Mouse (Mus musculus) neural tube, embryonic 15.5 days (tissue): Measurements from ENCODE around the gene Nmd3. TPM values are rescaled to one million over a fixed set of nuclear protein-coding genes. Genes with fewer than 3 reads are reported as not detected.
A peak's percentile ranks its signal among the peaks of the same experiment; 100 is the strongest.

ENCODE experiments used
- ATAC-seq: fragments of 200-750 bp; cut with Nextera tagmentation; 2 replicates; pipeline ENCODE4 v1.8.0; 2017; ENCODE audit warnings: mild to moderate bottlenecking, moderate TSS enrichment, moderate library complexity; ENCODE audit not compliant: low FRiP score
- H3K27ac ChIP-seq: fragments of 300-500 bp; sonication (generic); replicated peaks from 2 replicates; pipeline ENCODE4 v1.5.1; 2015; ENCODE audit warnings: mild to moderate bottlenecking, inconsistent platforms
- H3K27me3 ChIP-seq: fragments of 300-500 bp; sonication (generic); replicated peaks from 2 replicates; pipeline ENCODE4 v1.6.1; 2015; ENCODE audit warnings: inconsistent platforms
- H3K36me3 ChIP-seq: fragments of 300-500 bp; sonication (generic); 2 replicates; pipeline ENCODE4 v1.6.1; 2015; ENCODE audit warnings: inconsistent platforms
- H3K4me1 ChIP-seq: fragments of 300-500 bp; sonication (generic); 2 replicates; pipeline ENCODE4 v1.6.1; 2015; ENCODE audit warnings: inconsistent platforms
- H3K4me2 ChIP-seq: fragments of 300-500 bp; sonication (generic); 2 replicates; pipeline ENCODE4 v1.6.1; 2015; ENCODE audit warnings: inconsistent platforms, mild to moderate bottlenecking, moderate library complexity
- H3K4me3 ChIP-seq: fragments of 300-500 bp; sonication (generic); replicated peaks from 2 replicates; pipeline ENCODE4 v1.5.1; 2015; ENCODE audit warnings: mild to moderate bottlenecking, inconsistent platforms
- H3K9ac ChIP-seq: fragments of 300-500 bp; sonication (generic); replicated peaks from 2 replicates; pipeline ENCODE4 v1.6.1; 2015; ENCODE audit warnings: mild to moderate bottlenecking, inconsistent platforms
- H3K9me3 ChIP-seq: fragments of 300-500 bp; sonication (generic); replicated peaks from 2 replicates; pipeline ENCODE4 v1.6.1; 2016; ENCODE audit warnings: inconsistent platforms
- WGBS: fragments of 180-500 bp; shearing (Covaris S2); methylation state at CpG from one replicate; pipeline ENCODE4 v1.1.7; 2015; ENCODE audit warnings: mixed read lengths; 5-methylcytosine and 5-hydroxymethylcytosine counted together
- polyA plus RNA-seq: library from polyadenylated mRNA; unstranded; fragments of >200 nt; fragmentation: Nextera tagmentation; extraction: Ambion mirVana; gene quantifications from 2 replicates; pipeline ENCODE4 v1.2.1, GENCODE M21; 2015

Gene Nmd3
- polyA plus RNA-seq, 1 experiment from 2014 or later = 97.0 TPM

- no peak for ATAC-seq
- Histone ChIP-seq H3K4me1 (no peaks in the 10 kb centered on the region), H3K27me3 (no peaks in the 10 kb centered on the region), H3K9ac (no peak overlapping the region), H3K4me3 (no peak overlapping the region), H3K9me3 (no peaks in the 10 kb centered on the region), H3K36me3 (peaks cover 25% of the 10 kb centered on the region; the same call in 1 of the 2 replicates), H3K4me2 (no peak overlapping the region), H3K27ac (no peak overlapping the region)
- WGBS = 92% methylated on average over 21 of the region's 21 CpGs
Observed at GRCm38 (mm10) chr3:69763630-69764565, 42.1 kb downstream of the Nmd3 start.

DNA sequence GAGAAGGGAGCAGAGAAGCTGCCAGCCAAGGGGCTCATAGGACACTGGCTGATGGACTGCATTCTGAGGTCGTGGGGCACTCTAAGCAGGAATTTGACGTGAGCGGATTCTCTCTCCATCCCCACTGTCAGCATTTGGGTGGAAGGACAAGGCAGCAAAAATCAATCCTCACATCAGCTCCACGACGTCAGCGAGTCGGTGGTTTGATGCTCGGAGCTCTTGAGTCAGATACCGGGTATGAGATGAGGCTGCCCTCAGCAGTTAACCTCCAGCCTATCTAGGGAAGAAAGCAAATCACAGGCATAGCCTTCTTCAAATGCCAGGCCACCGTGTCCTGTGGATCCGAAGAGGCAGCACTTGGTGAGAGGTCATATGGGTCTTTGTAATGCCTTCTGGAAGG lies 43.4 kb downstream of the Nmd3 start:
- Histone ChIP-seq H3K4me3 (no peak overlapping the region), H3K36me3 (peaks cover 25% of the 10 kb centered on the region; the same call in 1 of the 2 replicates), H3K4me1 (no peaks in the 10 kb centered on the region), H3K9ac (no peak overlapping the region), H3K9me3 (no peaks in the 10 kb centered on the region), H3K27ac (no peak overlapping the region), H3K4me2 (no peak overlapping the region), H3K27me3 (no peaks in the 10 kb centered on the region)
- WGBS = 95% methylated on average over 11 of the region's 11 CpGs
- no peak for ATAC-seq

DNA sequence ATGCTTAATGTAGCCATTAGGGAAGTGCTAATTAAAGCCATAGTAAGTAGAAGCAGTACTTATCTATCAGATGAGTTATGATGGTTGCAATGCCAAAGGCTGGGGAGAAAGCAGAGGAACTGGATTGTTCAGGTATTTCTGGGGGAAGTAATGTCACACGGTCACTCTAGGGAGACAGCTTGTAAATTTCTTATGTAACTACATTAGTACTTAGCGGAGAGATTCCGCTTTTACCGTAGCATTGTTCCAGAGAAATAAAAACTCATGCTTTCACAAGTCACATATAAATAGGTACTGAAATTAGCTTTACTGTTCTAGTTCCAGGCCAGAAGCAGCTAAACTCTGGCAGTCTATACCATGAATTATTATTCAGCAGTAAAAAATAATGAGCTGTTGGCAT lies 47.4 kb downstream of the Nmd3 start:
- H3K27me3 ChIP-seq = no peaks in the 10 kb centered on the region
- 82% methylated on average over 4 of the region's 4 CpGs for WGBS
- no peak overlapping the region for H3K9ac ChIP-seq
- no peaks in the 10 kb centered on the region for H3K9me3 ChIP-seq
- no peaks in the 10 kb centered on the region for H3K4me1 ChIP-seq
- no peak for ATAC-seq
- H3K36me3 ChIP-seq = peaks cover 25% of the 10 kb centered on the region; the same call in 1 of the 2 replicates
- H3K27ac ChIP-seq = no peak overlapping the region
- H3K4me2 ChIP-seq = no peak overlapping the region
- H3K4me3 ChIP-seq = no peak overlapping the region

DNA sequence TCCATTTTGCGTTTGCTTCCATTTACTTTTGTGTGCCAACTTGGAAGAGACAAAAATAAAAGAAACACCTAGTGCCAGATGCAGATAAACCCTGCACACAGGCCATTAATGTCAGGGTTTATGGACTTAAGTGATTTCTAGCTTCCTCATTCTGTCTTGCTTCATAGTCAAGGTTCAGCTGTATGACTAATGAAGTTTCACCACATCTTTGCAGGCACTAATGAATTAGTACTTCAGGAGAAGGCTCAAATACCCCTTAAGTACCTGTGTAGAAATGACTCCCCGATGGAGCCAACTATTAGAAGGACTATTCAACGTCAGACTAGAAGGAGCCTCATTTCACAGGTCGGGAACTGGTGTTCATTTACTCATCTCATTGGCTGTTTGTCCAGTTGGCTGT lies 51.6 kb downstream of the Nmd3 start:
- H3K27ac ChIP-seq = no peak overlapping the region
- H3K27me3 ChIP-seq = no peaks in the 10 kb centered on the region
- ATAC-seq = no peak
- no peaks in the 10 kb centered on the region for H3K4me1 ChIP-seq
- 84% methylated on average over 4 of the region's 4 CpGs for WGBS
- no peaks in the 10 kb centered on the region for H3K36me3 ChIP-seq
- H3K4me2 ChIP-seq = no peak overlapping the region
- H3K9ac ChIP-seq = no peak overlapping the region
- no peaks in the 10 kb centered on the region for H3K9me3 ChIP-seq
- H3K4me3 ChIP-seq = no peak overlapping the region

- Histone ChIP-seq H3K9me3 (no peaks in the 10 kb centered on the region), H3K4me1 (no peaks in the 10 kb centered on the region), H3K27me3 (no peaks in the 10 kb centered on the region), H3K4me3 (no peak overlapping the region), H3K4me2 (no peak overlapping the region), H3K36me3 (no peaks in the 10 kb centered on the region), H3K27ac (no peak overlapping the region), H3K9ac (no peak overlapping the region)
- 60% methylated on average over 4 of the region's 4 CpGs for WGBS
- no peak for ATAC-seq
Observed at GRCm38 (mm10) chr3:69779246-69779796, 57.5 kb downstream of the Nmd3 start.

DNA sequence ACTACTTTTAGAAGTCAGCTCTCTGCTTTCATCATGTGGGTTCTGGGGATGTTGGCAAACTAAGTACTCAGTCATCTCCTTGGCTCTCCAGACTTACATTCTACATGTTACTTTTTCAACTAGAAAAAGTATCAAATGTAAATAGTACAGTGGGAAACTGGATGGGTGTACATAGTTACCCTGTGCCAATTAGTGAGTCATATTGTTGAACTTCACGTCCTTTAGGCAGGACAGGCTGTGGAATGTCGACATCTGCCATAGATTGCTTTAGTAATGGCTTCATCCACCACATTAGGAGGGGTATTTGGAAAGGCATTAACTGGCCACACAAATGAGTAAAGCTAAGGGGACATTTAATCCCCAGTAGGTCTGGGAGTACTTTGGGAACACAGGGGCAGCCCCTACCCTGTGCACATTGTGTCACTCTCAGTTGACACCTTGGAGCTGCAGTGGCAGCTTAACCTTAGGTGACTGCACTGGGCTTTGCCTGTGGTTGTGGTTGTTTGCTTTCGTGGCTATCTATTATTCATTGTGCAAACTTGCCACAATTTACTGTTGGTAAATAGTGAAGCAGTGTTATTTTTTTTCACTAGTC lies 71.1 kb downstream of the Nmd3 start:
- H3K9me3 ChIP-seq = no peaks in the 10 kb centered on the region
- no peaks in the 10 kb centered on the region for H3K36me3 ChIP-seq
- no peak overlapping the region for H3K9ac ChIP-seq
- no peaks in the 10 kb centered on the region for H3K27me3 ChIP-seq
- no peak overlapping the region for H3K4me3 ChIP-seq
- H3K4me1 ChIP-seq = no peaks in the 10 kb centered on the region
- no peak for ATAC-seq
- 86% methylated on average over 3 of the region's 3 CpGs for WGBS
- H3K27ac ChIP-seq = no peak overlapping the region
- H3K4me2 ChIP-seq = no peak overlapping the region

GRCm38 (mm10) chr3:69797533-69797932 lies 75.7 kb downstream of the Nmd3 start:
- ATAC-seq = no peak
- H3K36me3 ChIP-seq = no peaks in the 10 kb centered on the region
- 74% methylated on average over 4 of the region's 4 CpGs for WGBS
- no peak overlapping the region for H3K4me3 ChIP-seq
- no peaks in the 10 kb centered on the region for H3K27me3 ChIP-seq
- no peak overlapping the region for H3K9ac ChIP-seq
- H3K9me3 ChIP-seq = no peaks in the 10 kb centered on the region
- H3K4me1 ChIP-seq = 0 out of 2 replicates have a peak, but pooled peaks cover 4% of the 10 kb centered on the region
- no peak overlapping the region for H3K4me2 ChIP-seq
- H3K27ac ChIP-seq = no peak overlapping the region

DNA sequence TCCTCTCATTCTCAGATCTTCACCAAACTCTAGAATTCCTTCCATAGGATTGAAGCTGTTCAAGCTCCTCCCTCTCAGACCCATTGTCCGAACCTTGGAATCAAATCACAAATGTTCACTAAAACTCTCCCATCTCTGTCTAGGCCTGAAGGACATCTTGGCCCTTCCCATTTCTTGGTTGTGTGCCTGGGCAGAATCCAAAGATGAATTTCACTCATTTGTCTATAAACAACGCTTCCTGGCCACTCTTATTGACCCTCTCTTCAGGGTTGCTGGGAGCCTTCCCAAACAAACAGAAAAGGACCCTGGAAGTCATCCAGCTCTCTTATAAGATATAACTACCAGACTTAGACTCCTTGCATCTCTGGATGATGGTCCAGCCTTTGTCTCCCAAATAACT lies 76.2 kb downstream of the Nmd3 start:
- WGBS = 85% methylated on average over 2 of the region's 2 CpGs
- no peak for ATAC-seq
- no peak overlapping the region for H3K4me2 ChIP-seq
- no peak overlapping the region for H3K9ac ChIP-seq
- H3K27me3 ChIP-seq = no peaks in the 10 kb centered on the region
- no peaks in the 10 kb centered on the region for H3K9me3 ChIP-seq
- H3K27ac ChIP-seq = no peak overlapping the region
- H3K4me1 ChIP-seq = 0 out of 2 replicates have a peak, but pooled peaks cover 4% of the 10 kb centered on the region
- no peaks in the 10 kb centered on the region for H3K36me3 ChIP-seq
- no peak overlapping the region for H3K4me3 ChIP-seq

DNA sequence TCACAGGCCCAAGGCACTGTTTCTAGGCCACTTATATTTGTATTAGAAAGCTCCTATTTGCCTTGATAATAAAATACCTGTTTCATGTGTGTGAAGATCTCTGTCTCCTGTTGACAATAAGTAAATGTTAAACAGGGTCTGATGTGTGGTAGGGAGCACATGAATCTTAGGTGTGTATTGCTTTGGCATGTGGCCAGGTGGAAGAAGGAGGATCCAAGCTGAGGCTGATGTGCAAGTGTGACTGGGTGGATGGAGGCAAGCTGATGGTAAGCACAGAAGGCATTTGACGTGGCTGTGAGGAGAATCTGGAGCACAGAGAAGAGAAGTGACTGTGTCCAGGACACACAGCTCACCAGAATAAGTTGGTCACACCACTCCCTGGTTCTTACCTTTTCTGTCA lies 77.3 kb downstream of the Nmd3 start:
- 80% methylated on average over 1 of the region's 1 CpGs for WGBS
- Histone ChIP-seq H3K4me1 (0 out of 2 replicates have a peak, but pooled peaks cover 4% of the 10 kb centered on the region), H3K36me3 (no peaks in the 10 kb centered on the region), H3K4me3 (no peak overlapping the region), H3K9me3 (no peaks in the 10 kb centered on the region), H3K9ac (no peak overlapping the region), H3K4me2 (no peak overlapping the region), H3K27me3 (no peaks in the 10 kb centered on the region), H3K27ac (no peak overlapping the region)
- no peak for ATAC-seq

GRCm38 (mm10) chr3:69800829-69801384 lies 79.1 kb downstream of the Nmd3 start:
- no peaks in the 10 kb centered on the region for H3K36me3 ChIP-seq
- no peak overlapping the region for H3K4me3 ChIP-seq
- 0 out of 2 replicates have a peak, but pooled peaks cover 4% of the 10 kb centered on the region for H3K4me1 ChIP-seq
- no peak overlapping the region for H3K9ac ChIP-seq
- no peaks in the 10 kb centered on the region for H3K9me3 ChIP-seq
- 23% methylated on average over 7 of the region's 7 CpGs for WGBS
- H3K27me3 ChIP-seq = no peaks in the 10 kb centered on the region
- peak; percentile 38 for ATAC-seq
- H3K4me2 ChIP-seq = 0 out of 2 replicates have a peak overlapping the region, but pooled peaks have one; percentile 3
- peak overlapping the region; percentile 28; the same call in 1 of the 2 replicates for H3K27ac ChIP-seq

- 95% methylated on average over 1 of the region's 1 CpGs for WGBS
- no peak overlapping the region for H3K27ac ChIP-seq
- no peak overlapping the region for H3K4me2 ChIP-seq
- H3K9me3 ChIP-seq = no peaks in the 10 kb centered on the region
- no peak overlapping the region for H3K9ac ChIP-seq
- no peak for ATAC-seq
- 0 out of 2 replicates have a peak, but pooled peaks cover 4% of the 10 kb centered on the region for H3K4me1 ChIP-seq
- no peaks in the 10 kb centered on the region for H3K27me3 ChIP-seq
- no peak overlapping the region for H3K4me3 ChIP-seq
- H3K36me3 ChIP-seq = no peaks in the 10 kb centered on the region
Observed at GRCm38 (mm10) chr3:69803137-69803536, 81.4 kb downstream of the Nmd3 start.
